Mouse (Mus musculus): ENCODE data around the gene Gm49368.

Gene Gm49368

DNA sequence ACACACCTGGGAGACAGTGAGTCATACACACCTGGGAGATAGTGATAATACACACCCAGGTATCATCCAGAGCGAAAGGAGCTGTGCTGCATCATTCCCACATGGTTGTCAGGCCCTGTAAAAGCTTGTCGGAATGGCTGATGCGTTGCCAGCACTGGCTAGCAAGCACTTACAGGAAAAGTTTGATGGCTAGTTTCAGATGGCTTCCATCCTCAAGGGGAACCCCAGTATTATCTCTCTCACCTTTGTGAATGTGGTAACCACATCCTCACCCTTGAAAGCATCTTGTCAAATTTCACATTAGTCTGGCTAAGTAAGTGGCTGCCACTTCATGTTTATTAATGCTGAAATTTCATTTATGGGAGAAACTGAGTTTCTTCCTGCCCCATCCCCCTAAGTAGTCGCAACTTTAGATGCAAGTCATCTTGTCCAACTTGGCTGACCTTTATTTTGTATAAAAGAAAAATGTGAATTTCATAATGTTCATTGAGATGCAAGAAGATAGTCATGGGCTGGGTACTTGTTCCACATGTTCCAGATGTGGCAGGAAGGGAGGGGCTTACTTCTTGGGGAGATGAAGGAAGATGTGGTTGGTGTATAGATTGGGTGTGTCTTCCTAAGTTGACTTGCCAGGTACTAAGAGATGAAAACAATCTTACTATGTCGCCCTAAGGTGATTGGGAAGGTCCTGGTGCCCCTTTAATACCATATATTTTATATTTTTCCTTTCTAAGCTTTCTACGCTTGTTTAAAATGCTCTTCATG lies 57.4 kb downstream of the Gm49368 start:
- no peak for TF ChIP-seq POU5F1 (IDR thresholded peaks at IDR 0.05; ENCODE audit: borderline replicate concordance, low read length)
- no peak for TF ChIP-seq NANOG (IDR thresholded peaks at IDR 0.05; ENCODE audit: borderline replicate concordance, low read length)
- no peak for TF ChIP-seq CTCF (conservative IDR thresholded peaks at IDR 0.05; ENCODE audit: low read length)
- Histone ChIP-seq H3K27me3 (ENCODE audit: insufficient read depth, low read length) (no peaks in the 10 kb centered on the region), H3K9me3 (ENCODE audit: low read length) (no peaks in the 10 kb centered on the region), H3K4me3 (replicated peaks; ENCODE audit: low read length) (no peak overlapping the region), H3K36me3 (ENCODE audit: insufficient read depth, low read length) (no peaks in the 10 kb centered on the region), H3K4me1 (replicated peaks; ENCODE audit: low read depth, low read length) (no peaks in the 10 kb centered on the region)

GRCm38 (mm10) chr7:128128741-128129720 lies 66.5 kb downstream of the Gm49368 start, which contains the start of gene Itgax:
Gene Itgax, plus strand, starts transcription at chr7:128129547.
- Histone ChIP-seq H3K9me3 (ENCODE audit: low read length) (no peaks in the 10 kb centered on the region), H3K4me3 (replicated peaks; ENCODE audit: low read length) (no peak within 1 kb of the TSS), H3K27me3 (ENCODE audit: insufficient read depth, low read length) (peaks cover 3% of the 10 kb centered on the region; the same call in 1 of the 2 replicates), H3K36me3 (ENCODE audit: insufficient read depth, low read length) (no peaks in the 10 kb centered on the region), H3K4me1 (replicated peaks; ENCODE audit: low read depth, low read length) (no peaks in the 10 kb centered on the region)
- TF ChIP-seq CTCF (conservative IDR thresholded peaks at IDR 0.05; ENCODE audit: low read length) (no peak), POU5F1 (IDR thresholded peaks at IDR 0.05; ENCODE audit: borderline replicate concordance, low read length) (no peak), NANOG (IDR thresholded peaks at IDR 0.05; ENCODE audit: borderline replicate concordance, low read length) (no peak)

DNA sequence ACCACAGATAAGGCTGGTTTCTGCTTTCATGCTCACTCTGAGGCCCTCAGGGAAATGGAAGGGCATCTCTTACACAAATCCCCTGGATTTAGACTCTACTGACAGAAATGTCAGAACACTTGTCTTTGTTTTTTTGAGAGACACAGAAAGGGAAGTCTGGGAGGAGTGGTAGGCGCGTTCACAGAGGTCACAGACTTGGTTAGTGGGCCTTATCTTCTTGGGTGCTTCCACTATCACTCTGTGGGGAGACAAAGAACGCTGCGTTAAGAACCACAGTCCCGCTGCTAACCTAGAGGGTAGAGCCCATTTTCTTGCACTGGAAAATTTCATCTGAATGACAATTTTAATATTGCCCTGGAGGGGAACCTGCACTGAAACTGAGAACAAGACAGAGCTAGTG lies 69.7 kb downstream of the Gm49368 start:
- H3K4me3 ChIP-seq (replicated peaks; ENCODE audit: low read length): no peak overlapping the region
- TF ChIP-seq CTCF (conservative IDR thresholded peaks at IDR 0.05; ENCODE audit: low read length) (no peak), POU5F1 (IDR thresholded peaks at IDR 0.05; ENCODE audit: borderline replicate concordance, low read length) (no peak), NANOG (IDR thresholded peaks at IDR 0.05; ENCODE audit: borderline replicate concordance, low read length) (no peak)
- no peaks in the 10 kb centered on the region for H3K4me1 ChIP-seq (replicated peaks; ENCODE audit: low read depth, low read length)
- no peaks in the 10 kb centered on the region for H3K9me3 ChIP-seq (ENCODE audit: low read length)
- peaks cover 6% of the 10 kb centered on the region; the same call in 1 of the 2 replicates for H3K27me3 ChIP-seq (ENCODE audit: insufficient read depth, low read length)
- no peaks in the 10 kb centered on the region for H3K36me3 ChIP-seq (ENCODE audit: insufficient read depth, low read length)

- Histone ChIP-seq H3K9me3 (ENCODE audit: low read length) (no peaks in the 10 kb centered on the region), H3K27me3 (ENCODE audit: insufficient read depth, low read length) (0 out of 2 replicates have a peak, but pooled peaks cover 3% of the 10 kb centered on the region), H3K4me1 (replicated peaks; ENCODE audit: low read depth, low read length) (no peaks in the 10 kb centered on the region), H3K4me3 (replicated peaks; ENCODE audit: low read length) (no peak overlapping the region), H3K36me3 (ENCODE audit: insufficient read depth, low read length) (no peaks in the 10 kb centered on the region)
- TF ChIP-seq POU5F1 (IDR thresholded peaks at IDR 0.05; ENCODE audit: borderline replicate concordance, low read length) (no peak), CTCF (conservative IDR thresholded peaks at IDR 0.05; ENCODE audit: low read length) (no peak), NANOG (IDR thresholded peaks at IDR 0.05; ENCODE audit: borderline replicate concordance, low read length) (no peak)
Observed at GRCm38 (mm10) chr7:128133596-128133995, 71.1 kb downstream of the Gm49368 start.

- H3K4me3 ChIP-seq (replicated peaks; ENCODE audit: low read length): no peak overlapping the region
- no peaks in the 10 kb centered on the region for H3K9me3 ChIP-seq (ENCODE audit: low read length)
- 0 out of 2 replicates have a peak, but pooled peaks cover 3% of the 10 kb centered on the region for H3K27me3 ChIP-seq (ENCODE audit: insufficient read depth, low read length)
- TF ChIP-seq CTCF (conservative IDR thresholded peaks at IDR 0.05; ENCODE audit: low read length) (no peak), POU5F1 (IDR thresholded peaks at IDR 0.05; ENCODE audit: borderline replicate concordance, low read length) (no peak), NANOG (IDR thresholded peaks at IDR 0.05; ENCODE audit: borderline replicate concordance, low read length) (no peak)
- no peaks in the 10 kb centered on the region for H3K4me1 ChIP-seq (replicated peaks; ENCODE audit: low read depth, low read length)
- no peaks in the 10 kb centered on the region for H3K36me3 ChIP-seq (ENCODE audit: insufficient read depth, low read length)
Observed at GRCm38 (mm10) chr7:128136927-128137326, 74.4 kb downstream of the Gm49368 start.

GRCm38 (mm10) chr7:128139611-128140010 lies 77.1 kb downstream of the Gm49368 start:
- H3K36me3 ChIP-seq (ENCODE audit: insufficient read depth, low read length): no peaks in the 10 kb centered on the region
- TF ChIP-seq POU5F1 (IDR thresholded peaks at IDR 0.05; ENCODE audit: borderline replicate concordance, low read length) (no peak), NANOG (IDR thresholded peaks at IDR 0.05; ENCODE audit: borderline replicate concordance, low read length) (no peak), CTCF (conservative IDR thresholded peaks at IDR 0.05; ENCODE audit: low read length) (no peak)
- H3K4me1 ChIP-seq (replicated peaks; ENCODE audit: low read depth, low read length): no peaks in the 10 kb centered on the region
- no peak overlapping the region for H3K4me3 ChIP-seq (replicated peaks; ENCODE audit: low read length)
- H3K9me3 ChIP-seq (ENCODE audit: low read length): no peaks in the 10 kb centered on the region
- H3K27me3 ChIP-seq (ENCODE audit: insufficient read depth, low read length): 0 out of 2 replicates have a peak, but pooled peaks cover 3% of the 10 kb centered on the region

GRCm38 (mm10) chr7:128150970-128151369 lies 88.5 kb downstream of the Gm49368 start:
- Histone ChIP-seq H3K4me3 (replicated peaks; ENCODE audit: low read length) (no peak overlapping the region), H3K9me3 (ENCODE audit: low read length) (no peaks in the 10 kb centered on the region), H3K36me3 (ENCODE audit: insufficient read depth, low read length) (no peaks in the 10 kb centered on the region), H3K4me1 (replicated peaks; ENCODE audit: low read depth, low read length) (peaks cover 10% of the 10 kb centered on the region), H3K27me3 (ENCODE audit: insufficient read depth, low read length) (peaks cover 10% of the 10 kb centered on the region; the same call in 1 of the 2 replicates)
- no peak for TF ChIP-seq POU5F1 (IDR thresholded peaks at IDR 0.05; ENCODE audit: borderline replicate concordance, low read length)
- TF ChIP-seq CTCF (conservative IDR thresholded peaks at IDR 0.05; ENCODE audit: low read length): no peak
- TF ChIP-seq NANOG (IDR thresholded peaks at IDR 0.05; ENCODE audit: borderline replicate concordance, low read length): no peak

GRCm38 (mm10) chr7:128154076-128154475 lies 91.6 kb downstream of the Gm49368 start, which contains the start of gene Itgad:
Gene Itgad, plus strand, starts transcription at chr7:128154376.
- Histone ChIP-seq H3K4me3 (replicated peaks; ENCODE audit: low read length) (0 out of 2 replicates have a peak within 1 kb of the TSS, but pooled peaks have one; percentile 29), H3K27me3 (ENCODE audit: insufficient read depth, low read length) (peaks cover 10% of the 10 kb centered on the region; the same call in 1 of the 2 replicates), H3K9me3 (ENCODE audit: low read length) (no peaks in the 10 kb centered on the region), H3K36me3 (ENCODE audit: insufficient read depth, low read length) (no peaks in the 10 kb centered on the region), H3K4me1 (replicated peaks; ENCODE audit: low read depth, low read length) (peaks cover 10% of the 10 kb centered on the region)
- TF ChIP-seq POU5F1 (IDR thresholded peaks at IDR 0.05; ENCODE audit: borderline replicate concordance, low read length) (no peak), NANOG (IDR thresholded peaks at IDR 0.05; ENCODE audit: borderline replicate concordance, low read length) (no peak), CTCF (conservative IDR thresholded peaks at IDR 0.05; ENCODE audit: low read length) (no peak)
